Mouse (Mus musculus) liver, embryonic 13.5 days (tissue): ENCODE results near the gene Aqp8. TPM values are rescaled to one million over a fixed set of nuclear protein-coding genes. Genes with fewer than 3 reads are reported as not detected.

Experiments used
- ATAC-seq: fragments of 200-750 bp; cut with Nextera tagmentation; 2 replicates; pipeline ENCODE4 v1.8.0; 2017; ENCODE audit warnings: low read depth, mild to moderate bottlenecking, moderate number of reproducible peaks, moderate library complexity
- DNase-seq: peaks from one replicate; pipeline ENCODE4 v3.0.0; 2022
- H3K27ac ChIP-seq: fragments of 300-500 bp; sonication (generic); 2 replicates; pipeline ENCODE4 v1.5.1; 2015; ENCODE audit warnings: moderate library complexity, mild to moderate bottlenecking, inconsistent platforms
- H3K27me3 ChIP-seq: fragments of 300-500 bp; sonication (generic); 2 replicates; pipeline ENCODE4 v1.6.1; 2015; ENCODE audit warnings: mild to moderate bottlenecking, inconsistent platforms
- H3K36me3 ChIP-seq: fragments of 300-500 bp; sonication (generic); 2 replicates; pipeline ENCODE4 v1.6.1; 2015; ENCODE audit warnings: mild to moderate bottlenecking, inconsistent platforms
- H3K4me1 ChIP-seq: fragments of 300-500 bp; sonication (generic); replicated peaks from 2 replicates; pipeline ENCODE4 v1.6.1; 2015; ENCODE audit warnings: inconsistent platforms
- H3K4me2 ChIP-seq: fragments of 300-500 bp; sonication (generic); 2 replicates; pipeline ENCODE4 v1.6.1; 2015; ENCODE audit warnings: inconsistent platforms, mild to moderate bottlenecking, moderate library complexity
- H3K4me3 ChIP-seq: fragments of 300-500 bp; sonication (generic); replicated peaks from 2 replicates; pipeline ENCODE4 v1.5.1; 2015; ENCODE audit warnings: mild to moderate bottlenecking, inconsistent platforms
- H3K9ac ChIP-seq: fragments of 300-500 bp; sonication (generic); 2 replicates; pipeline ENCODE4 v1.6.1; 2015; ENCODE audit warnings: mild to moderate bottlenecking, inconsistent platforms
- H3K9me3 ChIP-seq: fragments of 300-500 bp; sonication (generic); replicated peaks from 2 replicates; pipeline ENCODE4 v1.6.1; 2016; ENCODE audit warnings: inconsistent platforms
- WGBS: fragments of 180-500 bp; shearing (Covaris S2); methylation state at CpG from one replicate; pipeline ENCODE4 v1.1.7; 2015; ENCODE audit not compliant: insufficient replicate concordance; 5-methylcytosine and 5-hydroxymethylcytosine counted together
- polyA plus RNA-seq: library from polyadenylated mRNA; unstranded; fragments of >200 nt; fragmentation: Nextera tagmentation; extraction: Ambion mirVana; gene quantifications from 2 replicates; pipeline ENCODE4 v1.2.1, GENCODE M21; 2015

Aqp8 gene
- polyA plus RNA-seq, 1 experiment from 2014 or later: 3.0 TPM

DNA sequence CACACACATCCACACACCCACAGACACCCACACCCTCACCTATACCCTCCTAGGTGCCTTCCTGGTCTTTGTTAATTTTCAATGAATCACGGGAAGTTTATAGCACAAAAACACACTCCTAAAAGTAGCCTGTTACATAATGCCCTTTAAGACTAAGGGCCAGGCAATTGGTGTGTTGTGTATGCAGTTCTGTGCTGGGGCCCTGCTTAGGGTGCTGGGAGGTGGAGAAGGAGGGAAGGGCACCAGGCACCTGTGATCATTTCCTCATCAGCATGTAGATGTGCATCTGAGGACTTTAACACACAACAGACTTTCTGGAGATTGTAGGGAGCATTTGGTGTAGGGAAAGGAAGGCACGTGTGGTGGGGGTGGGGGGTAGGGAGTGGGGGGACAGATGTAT, 13.3 kb upstream of the Aqp8 start:
- Histone ChIP-seq H3K27me3 (no peaks in the 10 kb centered on the region), H3K4me3 (no peak overlapping the region), H3K4me2 (no peak overlapping the region), H3K4me1 (peaks cover 28% of the 10 kb centered on the region), H3K9ac (no peak overlapping the region), H3K36me3 (no peaks in the 10 kb centered on the region), H3K9me3 (no peaks in the 10 kb centered on the region), H3K27ac (no peak overlapping the region)
- 79% methylated on average over 2 of the region's 2 CpGs for WGBS
- no peak for ATAC-seq
- DNase-seq: no peak

DNA sequence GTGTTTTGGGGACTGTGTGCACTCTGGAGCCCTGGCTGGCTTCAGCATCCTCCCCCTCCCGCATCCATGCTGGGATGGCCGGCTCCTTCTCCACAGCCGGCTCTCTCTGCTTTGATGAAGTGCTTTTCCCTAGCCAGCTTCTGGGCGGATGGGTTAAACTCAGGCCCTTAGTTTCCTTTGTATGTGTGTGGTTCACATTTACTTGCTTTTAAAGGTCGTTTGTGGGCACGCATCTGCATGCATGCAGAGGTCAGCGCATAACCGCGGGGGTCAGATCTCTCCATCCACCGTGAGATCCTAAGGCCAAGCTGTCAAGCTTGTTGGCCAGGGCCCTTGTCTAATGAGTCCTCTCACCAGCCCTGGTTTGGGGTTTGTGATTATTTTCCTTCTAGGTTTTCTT, 12.4 kb upstream of the Aqp8 start:
- DNase-seq: no peak
- Histone ChIP-seq H3K36me3 (no peaks in the 10 kb centered on the region), H3K4me2 (no peak overlapping the region), H3K27ac (no peak overlapping the region), H3K9me3 (no peaks in the 10 kb centered on the region), H3K9ac (no peak overlapping the region), H3K27me3 (no peaks in the 10 kb centered on the region), H3K4me1 (peaks cover 30% of the 10 kb centered on the region), H3K4me3 (no peak overlapping the region)
- ATAC-seq: no peak
- 76% methylated on average over 10 of the region's 10 CpGs for WGBS

DNA sequence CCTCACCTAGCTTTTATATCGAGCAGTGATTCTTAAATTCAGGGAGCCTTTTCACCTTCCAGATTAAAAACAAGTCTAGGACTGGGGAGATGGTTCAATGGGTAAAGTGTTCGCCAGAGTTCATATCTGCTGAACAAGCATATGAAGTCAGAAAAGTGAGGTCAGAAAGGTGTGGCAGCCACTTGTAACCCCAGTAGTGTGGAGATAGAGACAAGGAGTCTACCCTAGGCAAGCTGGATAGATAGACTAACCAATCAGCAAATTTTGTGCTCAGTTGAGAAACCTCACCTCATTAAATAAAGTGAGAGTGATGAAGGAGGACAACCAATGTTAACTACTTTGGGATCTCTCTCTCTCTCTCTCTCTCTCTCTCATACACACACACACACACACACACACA, 11.6 kb upstream of the Aqp8 start:
- H3K9ac ChIP-seq: no peak overlapping the region
- H3K27me3 ChIP-seq: no peaks in the 10 kb centered on the region
- ATAC-seq (peak; percentile 84), DNase-seq (no peak)
- H3K27ac ChIP-seq: no peak overlapping the region
- 54% methylated on average over 2 of the region's 2 CpGs for WGBS
- H3K4me1 ChIP-seq: peaks cover 30% of the 10 kb centered on the region
- H3K9me3 ChIP-seq: no peaks in the 10 kb centered on the region
- no peaks in the 10 kb centered on the region for H3K36me3 ChIP-seq
- H3K4me3 ChIP-seq: no peak overlapping the region
- no peak overlapping the region for H3K4me2 ChIP-seq

DNA sequence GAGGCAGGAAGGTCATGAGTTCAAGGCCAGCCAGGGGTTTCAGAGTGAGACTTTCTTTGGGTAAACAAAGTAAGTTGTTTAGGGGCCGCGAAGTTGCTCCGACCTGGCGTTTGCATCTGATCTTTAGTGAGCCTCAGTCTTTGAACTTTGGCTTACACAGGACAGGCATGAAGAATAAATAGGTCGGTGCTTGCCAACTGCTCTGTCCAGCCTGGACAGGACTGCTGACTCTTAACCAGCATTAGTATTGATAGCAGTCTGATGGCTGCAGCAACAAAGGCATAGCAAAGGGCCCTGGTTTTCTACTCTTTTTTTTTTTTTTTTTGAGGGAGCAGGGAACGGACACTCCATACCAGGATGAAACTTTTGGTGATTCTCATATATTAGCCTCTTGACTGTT, 9.5 kb upstream of the Aqp8 start:
- WGBS: 67% methylated on average over 6 of the region's 6 CpGs
- no peaks in the 10 kb centered on the region for H3K36me3 ChIP-seq
- H3K27ac ChIP-seq: no peak overlapping the region
- no peaks in the 10 kb centered on the region for H3K9me3 ChIP-seq
- H3K4me3 ChIP-seq: no peak overlapping the region
- no peak overlapping the region for H3K9ac ChIP-seq
- DNase-seq (no peak), ATAC-seq (no peak)
- no peaks in the 10 kb centered on the region for H3K27me3 ChIP-seq
- peaks cover 44% of the 10 kb centered on the region for H3K4me1 ChIP-seq
- no peak overlapping the region for H3K4me2 ChIP-seq

DNA sequence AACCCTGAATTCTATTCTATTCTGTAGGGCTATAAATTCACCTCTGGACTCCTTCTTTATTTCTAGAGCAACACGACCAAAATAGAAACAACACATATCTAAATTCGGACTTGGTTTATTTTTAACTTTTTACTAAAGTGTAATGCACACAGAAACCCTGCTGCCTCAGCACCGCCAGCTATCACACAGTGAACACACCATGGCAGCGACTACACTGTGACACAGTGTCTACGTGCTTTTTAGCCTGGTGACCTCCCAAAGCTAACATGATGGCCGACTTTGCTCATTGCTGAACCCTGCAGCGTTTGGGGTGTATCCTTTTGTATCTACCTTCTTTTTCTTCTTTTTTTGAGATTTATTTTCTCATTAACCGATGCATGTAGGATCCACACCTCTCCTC, 9.0 kb upstream of the Aqp8 start:
- 64% methylated on average over 8 of the region's 8 CpGs for WGBS
- DNase-seq (no peak), ATAC-seq (no peak)
- no peak overlapping the region for H3K9ac ChIP-seq
- no peaks in the 10 kb centered on the region for H3K9me3 ChIP-seq
- H3K36me3 ChIP-seq: no peaks in the 10 kb centered on the region
- no peak overlapping the region for H3K4me3 ChIP-seq
- H3K4me2 ChIP-seq: no peak overlapping the region
- peaks cover 49% of the 10 kb centered on the region for H3K4me1 ChIP-seq
- no peaks in the 10 kb centered on the region for H3K27me3 ChIP-seq
- H3K27ac ChIP-seq: no peak overlapping the region

DNA sequence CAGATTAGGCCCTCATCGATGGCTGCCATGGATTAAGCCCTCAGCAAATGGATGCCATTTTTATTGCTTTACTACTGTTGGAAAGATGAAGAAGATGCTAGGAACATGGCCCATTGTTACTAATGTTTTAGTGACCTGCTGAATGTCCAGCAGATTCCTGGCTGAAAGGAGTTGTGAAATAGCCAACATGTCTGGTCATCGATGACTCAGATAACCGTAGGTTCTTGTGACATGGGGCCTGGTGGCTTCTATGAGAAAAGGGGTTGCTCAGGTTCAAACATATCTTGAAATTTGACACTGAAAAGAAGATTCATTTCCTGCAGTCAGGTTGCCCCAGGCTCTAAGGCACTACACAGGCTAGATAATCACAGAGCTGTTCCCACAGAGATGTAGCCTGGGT, 7.0 kb upstream of the Aqp8 start:
- H3K4me1 ChIP-seq: peaks cover 58% of the 10 kb centered on the region
- ATAC-seq: no peak
- WGBS: 85% methylated on average over 3 of the region's 3 CpGs

DNA sequence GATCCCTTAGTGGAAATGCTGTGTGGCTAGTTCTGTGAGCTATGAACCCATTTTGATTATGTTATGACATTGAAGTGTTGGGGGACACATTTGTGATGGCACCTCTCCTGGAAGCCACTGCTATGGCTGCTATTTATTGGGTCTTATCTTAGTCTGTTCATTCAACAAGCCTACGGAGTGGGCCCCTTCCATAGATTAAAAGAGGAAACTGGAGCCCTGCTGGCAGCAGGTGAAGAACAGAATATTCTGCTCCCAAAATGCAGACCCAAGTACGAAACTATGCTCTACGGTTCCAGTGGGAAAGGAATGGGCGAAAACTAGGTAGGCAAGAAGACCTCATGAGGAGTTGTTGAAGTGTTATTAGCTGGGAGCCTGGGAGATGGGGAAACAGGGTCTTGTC, 3.8 kb upstream of the Aqp8 start:
- H3K9ac ChIP-seq: peak overlapping the region; percentile 34; the same call in 1 of the 2 replicates
- WGBS: 53% methylated on average over 4 of the region's 4 CpGs
- peak overlapping the region; percentile 75 for H3K27ac ChIP-seq
- H3K36me3 ChIP-seq: no peaks in the 10 kb centered on the region
- H3K4me2 ChIP-seq: peak overlapping the region; percentile 53
- peaks cover 75% of the 10 kb centered on the region for H3K4me1 ChIP-seq
- H3K9me3 ChIP-seq: no peaks in the 10 kb centered on the region
- ATAC-seq: no peak
- H3K27me3 ChIP-seq: no peaks in the 10 kb centered on the region
- peak; percentile 16 for DNase-seq
- H3K4me3 ChIP-seq: no peak overlapping the region; the same call in 1 of the 2 replicates

More for the DNA sequence above, 7.0 kb upstream of the Aqp8 start:
- Histone ChIP-seq H3K9ac (no peak overlapping the region), H3K9me3 (no peaks in the 10 kb centered on the region), H3K27me3 (no peaks in the 10 kb centered on the region), H3K36me3 (no peaks in the 10 kb centered on the region), H3K27ac (no peak overlapping the region), H3K4me3 (no peak overlapping the region), H3K4me2 (no peak overlapping the region)
- DNase-seq: no peak

DNA sequence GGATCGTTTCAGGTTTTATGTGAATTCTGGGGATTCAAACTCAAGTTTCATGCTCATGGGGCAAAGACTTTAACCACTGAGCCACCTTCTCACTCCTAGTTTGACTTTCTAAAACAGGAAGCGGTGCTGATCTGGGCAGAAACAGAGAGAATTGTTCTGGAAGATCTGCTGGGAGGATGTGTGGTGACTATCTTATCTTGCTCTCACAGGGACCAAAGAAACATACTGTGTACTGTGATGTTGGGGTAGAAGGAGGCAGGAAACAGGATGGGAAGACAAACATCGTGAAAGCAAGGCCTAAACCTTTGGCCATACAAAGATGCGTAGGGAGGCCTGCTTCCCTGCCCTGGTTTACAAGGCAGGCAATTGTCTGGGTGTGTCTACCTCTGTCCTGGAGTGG, 2.8 kb upstream of the Aqp8 start:
- peaks cover 77% of the 10 kb centered on the region for H3K4me1 ChIP-seq
- ATAC-seq (peak; percentile 71), DNase-seq (peak; percentile 63)
- peak overlapping the region; percentile 50 for H3K4me2 ChIP-seq
- peak overlapping the region; percentile 87 for H3K27ac ChIP-seq
- no peaks in the 10 kb centered on the region for H3K36me3 ChIP-seq
- H3K4me3 ChIP-seq: peak overlapping the region; percentile 22; the same call in 1 of the 2 replicates
- WGBS: 26% methylated on average over 4 of the region's 4 CpGs
- H3K27me3 ChIP-seq: no peaks in the 10 kb centered on the region; the same call in 1 of the 2 replicates
- no peaks in the 10 kb centered on the region for H3K9me3 ChIP-seq
- peak overlapping the region; percentile 38 for H3K9ac ChIP-seq

DNA sequence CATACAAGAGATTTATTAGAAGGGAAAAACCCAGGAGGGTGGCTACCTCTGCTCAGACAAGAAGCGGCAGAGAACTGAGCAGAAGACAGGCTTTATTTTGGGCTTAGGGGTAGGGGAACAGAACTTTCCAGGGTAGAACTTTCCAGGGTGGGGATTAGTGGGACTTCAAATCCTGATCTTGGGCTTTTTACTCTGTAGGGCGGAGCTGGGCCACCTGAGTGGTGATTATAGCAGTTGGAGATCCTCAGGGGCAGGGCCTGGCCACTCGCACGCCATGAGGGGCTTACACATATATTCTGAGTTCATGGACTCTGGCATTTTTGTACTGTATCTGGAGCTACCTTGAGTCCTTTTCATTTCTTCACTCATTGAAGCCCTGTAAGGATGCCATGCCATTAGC, 775 bp upstream of the Aqp8 start:
- ATAC-seq (no peak), DNase-seq (no peak)
- Histone ChIP-seq H3K9ac (peak overlapping the region; percentile 47; the same call in 1 of the 2 replicates), H3K27ac (peak overlapping the region; percentile 87), H3K4me2 (peak overlapping the region; percentile 54), H3K4me1 (peaks cover 80% of the 10 kb centered on the region), H3K36me3 (no peaks in the 10 kb centered on the region), H3K4me3 (no peak overlapping the region; the same call in 1 of the 2 replicates), H3K27me3 (peaks cover 3% of the 10 kb centered on the region; the same call in 1 of the 2 replicates), H3K9me3 (no peaks in the 10 kb centered on the region)
- WGBS: 72% methylated on average over 4 of the region's 4 CpGs

DNA sequence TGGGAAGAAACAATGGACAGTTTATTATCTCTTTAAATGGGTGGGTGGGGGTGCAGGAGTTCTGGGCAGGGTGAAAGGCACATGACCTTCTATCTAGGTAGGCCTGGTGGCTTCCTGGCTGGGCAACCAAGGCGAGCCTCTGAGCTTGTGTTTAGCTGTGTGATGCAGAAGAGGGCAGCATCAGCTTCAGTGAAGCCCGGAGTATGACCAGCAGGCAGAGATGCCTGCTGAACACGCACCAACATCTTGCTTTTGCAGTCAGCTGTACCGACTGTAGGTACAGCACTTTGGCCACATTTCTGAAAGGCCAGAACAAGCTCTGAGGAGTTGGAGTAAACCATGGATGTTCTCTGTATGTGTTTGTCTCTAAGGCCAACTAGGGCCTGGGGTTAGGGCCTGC, 1.5 kb downstream of the Aqp8 start:
- Histone ChIP-seq H3K4me2 (no peak overlapping the region), H3K36me3 (no peaks in the 10 kb centered on the region), H3K27me3 (peaks cover 3% of the 10 kb centered on the region; the same call in 1 of the 2 replicates), H3K4me1 (peaks cover 58% of the 10 kb centered on the region), H3K9me3 (no peaks in the 10 kb centered on the region), H3K27ac (no peak overlapping the region), H3K4me3 (no peak overlapping the region), H3K9ac (no peak overlapping the region)
- 70% methylated on average over 4 of the region's 4 CpGs for WGBS
- no peak for DNase-seq
- no peak for ATAC-seq

DNA sequence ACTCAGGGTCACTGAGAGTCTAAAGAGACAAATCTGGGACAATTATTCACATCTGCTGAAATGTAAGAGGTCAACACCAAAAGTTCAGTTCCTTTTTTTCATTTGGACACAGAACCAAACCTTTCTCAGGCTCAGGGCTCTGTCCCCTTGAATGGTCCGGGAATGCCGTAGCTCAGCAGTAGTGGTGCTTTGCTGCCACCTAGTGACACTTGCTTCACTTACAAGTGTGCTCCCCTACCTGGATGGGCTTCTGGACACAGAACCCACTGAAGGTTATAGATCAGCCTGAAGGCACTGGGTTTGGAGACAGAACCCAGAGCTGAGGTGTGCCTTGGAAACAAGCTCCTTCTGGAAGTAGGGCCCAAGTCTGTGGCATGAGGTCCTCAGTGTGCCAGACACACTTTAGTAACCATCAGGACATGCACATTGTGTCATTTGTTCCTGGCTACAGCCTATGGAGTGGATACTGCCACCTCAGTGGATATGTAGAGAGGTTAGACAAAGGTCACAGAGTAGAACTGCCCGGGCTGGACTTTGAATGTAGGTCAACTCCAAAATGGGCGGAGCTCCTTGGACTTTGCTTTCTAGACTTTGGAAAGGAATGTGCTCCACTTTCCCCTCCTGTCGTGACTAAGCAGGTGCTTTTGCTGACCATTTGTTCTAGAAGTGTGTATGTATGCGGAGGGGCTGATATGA, 3.7 kb downstream of the Aqp8 start:
- H3K4me2 ChIP-seq: no peak overlapping the region
- no peak overlapping the region for H3K4me3 ChIP-seq
- H3K27me3 ChIP-seq: peaks cover 3% of the 10 kb centered on the region; the same call in 1 of the 2 replicates
- no peaks in the 10 kb centered on the region for H3K36me3 ChIP-seq
- DNase-seq (peak; percentile 48), ATAC-seq (no peak)
- H3K27ac ChIP-seq: no peak overlapping the region
- H3K4me1 ChIP-seq: peaks cover 37% of the 10 kb centered on the region
- no peak overlapping the region for H3K9ac ChIP-seq
- no peaks in the 10 kb centered on the region for H3K9me3 ChIP-seq
- 29% methylated on average over 6 of the region's 6 CpGs for WGBS

DNA sequence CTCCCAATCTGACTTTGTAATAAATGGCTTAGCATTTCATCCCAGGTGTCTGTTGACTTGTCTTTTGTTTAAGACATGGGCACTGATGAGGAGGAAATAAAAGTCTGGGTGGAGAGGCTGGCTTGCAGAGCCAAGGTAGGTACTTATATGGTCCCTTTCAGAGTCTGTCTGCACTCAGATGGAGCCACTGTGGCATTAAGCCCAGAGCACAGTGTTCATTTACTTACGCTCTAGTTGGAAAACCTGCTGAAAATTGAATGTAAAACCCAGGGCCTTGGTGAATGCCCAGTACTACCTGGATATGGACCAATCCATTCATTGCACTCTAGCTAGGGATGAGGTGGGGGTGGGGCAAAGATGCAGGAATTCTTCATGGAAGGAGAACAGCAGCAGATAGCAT, 5.9 kb downstream of the Aqp8 start:
- ATAC-seq (no peak), DNase-seq (no peak)
- no peaks in the 10 kb centered on the region for H3K9me3 ChIP-seq
- no peak overlapping the region for H3K4me2 ChIP-seq
- H3K27ac ChIP-seq: no peak overlapping the region
- H3K4me3 ChIP-seq: no peak overlapping the region
- H3K4me1 ChIP-seq: peaks cover 16% of the 10 kb centered on the region
- no peaks in the 10 kb centered on the region for H3K36me3 ChIP-seq
- WGBS: 77% methylated on average over 1 of the region's 1 CpGs
- H3K9ac ChIP-seq: no peak overlapping the region
- peaks cover 3% of the 10 kb centered on the region; the same call in 1 of the 2 replicates for H3K27me3 ChIP-seq
